Mouse (Mus musculus) thymus, adult 2 months (tissue): ENCODE measurements around the gene Rd3l. TPM values are rescaled to one million over a fixed set of nuclear protein-coding genes. Genes with fewer than 3 reads are reported as not detected.

Experiments
- DNase-seq: peaks from one replicate; pipeline ENCODE4 v3.0.0; 2021
- H3K27ac ChIP-seq: fragments of 200-500 bp; 2 replicates; pipeline ENCODE4 v1.5.1; 2012; ENCODE audit warnings: low read length, control low read depth; ENCODE audit not compliant: control insufficient read depth, insufficient read depth
- H3K27me3 ChIP-seq: fragments of 200-500 bp; 2 replicates; pipeline ENCODE4 v1.6.1; 2012; ENCODE audit warnings: mild to moderate bottlenecking, low read length, moderate library complexity, mixed read lengths; ENCODE audit not compliant: control insufficient read depth, insufficient read depth
- H3K36me3 ChIP-seq: fragments of 200-500 bp; 2 replicates; pipeline ENCODE4 v1.6.1; 2012; ENCODE audit warnings: mild to moderate bottlenecking, low read length, moderate library complexity; ENCODE audit not compliant: control insufficient read depth, insufficient read depth
- H3K4me1 ChIP-seq: fragments of 200-500 bp; replicated peaks from 2 replicates; pipeline ENCODE4 v1.6.1; 2012; ENCODE audit warnings: low read length; ENCODE audit not compliant: control insufficient read depth, insufficient read depth
- H3K4me3 ChIP-seq: fragments of 200-500 bp; 2 replicates; pipeline ENCODE4 v1.5.1; 2012; ENCODE audit warnings: mild to moderate bottlenecking, low read length, control low read depth, moderate library complexity; ENCODE audit not compliant: control insufficient read depth, insufficient read depth
- CTCF ChIP-seq: fragments of 200-500 bp; IDR thresholded peaks from 2 replicates; pipeline ENCODE4 v1.5.1; 2012; ENCODE audit warnings: mild to moderate bottlenecking, control low read depth, low read length, moderate library complexity, borderline replicate concordance; ENCODE audit not compliant: control insufficient read depth, poor library complexity, insufficient read depth; ENCODE audit errors: extremely low read depth
- POLR2A ChIP-seq: fragments of 200-500 bp; IDR thresholded peaks from 2 replicates; pipeline ENCODE4 v1.6.1; 2012; ENCODE audit warnings: mild to moderate bottlenecking, low read length, control low read depth, moderate library complexity; ENCODE audit not compliant: control insufficient read depth, poor library complexity, insufficient read depth; ENCODE audit errors: extremely low read depth
- WGBS: fragments of 180-500 bp; shearing (Covaris S2); methylation state at CpG from one replicate; pipeline ENCODE4 v1.1.7; 2018; 5-methylcytosine and 5-hydroxymethylcytosine counted together
- polyA plus RNA-seq: library from polyadenylated mRNA; depleted of rRNA; stranded (reverse); fragments of >200 nt; gene quantifications from 2 replicates; pipeline ENCODE4 v1.2.3, GENCODE M21; 2012; rRNA removed

The Rd3l gene
- polyA plus RNA-seq: not detected in 2 replicates

- 75% methylated on average over 6 of the region's 6 CpGs for WGBS
- no peak within 1 kb of the TSS for H3K27ac ChIP-seq
- no peaks in the 10 kb centered on the region for H3K36me3 ChIP-seq
- TF ChIP-seq CTCF (no peak), POLR2A (no peak)
- no peak within 1 kb of the TSS for H3K4me3 ChIP-seq
- no peaks in the 10 kb centered on the region for H3K4me1 ChIP-seq
- no peak for DNase-seq
- no peaks in the 10 kb centered on the region for H3K27me3 ChIP-seq
These were observed at the start of gene Rd3l for GRCm38 (mm10) chr12:111980887-111981367. Rd3l (minus strand) TSS chr12:111981317.

DNA sequence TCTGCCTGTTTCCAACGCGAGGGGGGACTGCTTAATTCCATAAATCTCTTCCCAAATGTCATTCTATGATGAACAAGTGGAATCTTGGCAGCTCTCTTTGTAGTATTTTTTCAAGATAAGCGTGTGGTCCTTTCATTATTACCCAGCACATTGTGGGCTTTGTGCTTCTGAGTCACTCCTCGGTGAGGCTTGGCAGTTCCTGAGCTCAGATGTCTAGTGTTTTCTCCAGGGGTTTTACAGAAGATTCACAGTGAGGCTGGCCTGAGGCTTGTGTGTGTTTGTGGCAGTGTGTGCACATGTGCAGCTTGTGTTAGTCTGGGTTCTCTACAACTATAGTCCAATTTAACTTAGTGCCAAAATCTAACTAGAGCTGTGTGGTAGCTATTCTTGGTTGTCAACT is 46.3 kb upstream of the Rd3l start:
- Histone ChIP-seq H3K27me3 (no peaks in the 10 kb centered on the region), H3K27ac (no peak overlapping the region), H3K36me3 (no peaks in the 10 kb centered on the region), H3K4me3 (no peak overlapping the region), H3K4me1 (no peaks in the 10 kb centered on the region)
- 84% methylated on average over 4 of the region's 4 CpGs for WGBS
- TF ChIP-seq POLR2A: no peak
- no peak for TF ChIP-seq CTCF
- no peak for DNase-seq

DNA sequence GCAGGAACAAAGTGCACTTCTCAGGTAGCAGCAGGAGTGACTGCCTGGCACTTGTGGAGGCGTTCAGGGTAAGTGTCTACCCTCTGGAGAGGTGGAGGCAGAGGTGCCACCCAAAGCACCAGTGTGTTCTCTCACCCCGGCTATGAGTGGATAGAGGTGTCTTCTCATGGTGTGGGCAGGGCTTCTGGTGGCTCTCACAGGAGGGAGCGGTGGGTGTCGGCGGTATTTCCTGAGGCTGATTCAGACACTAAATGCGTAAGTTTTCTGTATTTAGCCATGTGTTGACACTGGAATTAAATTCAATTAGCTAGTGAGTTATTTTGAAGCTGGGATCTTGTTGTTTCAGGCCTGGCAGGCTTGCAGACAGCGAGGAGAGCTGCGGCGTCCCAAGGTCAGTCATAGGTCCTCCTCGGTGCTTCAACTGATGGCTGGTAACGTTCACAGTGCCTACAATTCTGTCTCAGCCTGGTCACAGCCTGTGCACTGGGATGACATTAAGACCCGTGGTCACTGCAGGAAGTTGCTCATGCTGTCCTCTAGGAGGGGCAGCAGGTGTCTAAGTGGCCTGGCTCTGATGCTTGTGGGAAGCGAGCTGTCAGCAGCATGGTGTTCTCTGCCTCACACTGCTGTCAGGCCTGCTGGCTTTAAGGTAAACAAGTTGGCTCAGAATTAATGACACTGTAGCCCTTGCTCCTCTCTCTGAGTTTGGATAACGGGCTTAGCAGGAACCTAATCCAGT is 45.0 kb upstream of the Rd3l start:
- no peak overlapping the region for H3K4me3 ChIP-seq
- H3K27ac ChIP-seq: no peak overlapping the region
- H3K27me3 ChIP-seq: no peaks in the 10 kb centered on the region
- DNase-seq: no peak
- H3K36me3 ChIP-seq: no peaks in the 10 kb centered on the region
- WGBS: 86% methylated on average over 14 of the region's 14 CpGs
- no peaks in the 10 kb centered on the region for H3K4me1 ChIP-seq
- no peak for TF ChIP-seq CTCF
- no peak for TF ChIP-seq POLR2A

GRCm38 (mm10) chr12:112025457-112025856 is 44.3 kb upstream of the Rd3l start:
- WGBS: 95% methylated on average over 13 of the region's 13 CpGs
- H3K27me3 ChIP-seq: no peaks in the 10 kb centered on the region
- TF ChIP-seq CTCF (no peak), POLR2A (no peak)
- no peak overlapping the region for H3K4me3 ChIP-seq
- no peak for DNase-seq
- H3K36me3 ChIP-seq: no peaks in the 10 kb centered on the region
- no peaks in the 10 kb centered on the region for H3K4me1 ChIP-seq
- no peak overlapping the region for H3K27ac ChIP-seq

GRCm38 (mm10) chr12:112024581-112025310 is 43.6 kb upstream of the Rd3l start:
- TF ChIP-seq CTCF (no peak), POLR2A (no peak)
- H3K36me3 ChIP-seq: no peaks in the 10 kb centered on the region
- no peaks in the 10 kb centered on the region for H3K4me1 ChIP-seq
- no peak overlapping the region for H3K4me3 ChIP-seq
- WGBS: 90% methylated on average over 17 of the region's 17 CpGs
- H3K27me3 ChIP-seq: no peaks in the 10 kb centered on the region
- no peak overlapping the region for H3K27ac ChIP-seq
- DNase-seq: no peak

DNA sequence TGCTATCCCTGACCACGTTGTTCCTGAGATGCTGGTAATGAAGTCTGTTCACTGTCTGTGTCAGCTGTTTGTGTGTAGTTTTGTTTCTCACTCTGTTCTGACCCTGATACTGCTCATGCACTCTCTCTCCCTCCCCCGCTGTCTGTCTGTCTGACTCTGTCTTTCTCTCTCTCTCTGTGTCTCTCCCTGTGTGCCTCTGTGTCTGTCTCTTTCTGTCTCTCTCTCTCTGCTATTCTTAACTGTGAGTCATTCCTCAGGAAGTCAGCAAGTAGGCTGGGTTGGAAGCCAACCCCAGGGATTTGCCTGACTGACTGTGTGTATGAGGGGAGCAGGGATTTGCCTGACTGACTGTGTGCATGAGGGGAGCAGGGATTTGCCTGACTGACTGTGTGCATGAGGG is 42.2 kb upstream of the Rd3l start:
- Histone ChIP-seq H3K4me1 (no peaks in the 10 kb centered on the region), H3K36me3 (no peaks in the 10 kb centered on the region), H3K27me3 (no peaks in the 10 kb centered on the region), H3K4me3 (no peak overlapping the region), H3K27ac (no peak overlapping the region)
- no peak for DNase-seq
- 79% methylated on average over 2 of the region's 2 CpGs for WGBS
- TF ChIP-seq POLR2A (no peak), CTCF (no peak)
